Mouse (Mus musculus) telencephalon, adult 2 months (tissue): ENCODE measurements at regions not wholly inside any gene's neighbourhood (a gene's known extent, or its start where the extent isn't known, plus 50 kb on each side); places are given as distances from the start of the nearest gene placed in this dataset.

ENCODE experiments used
- DNase-seq: peaks from one replicate; pipeline ENCODE4 v3.0.0-alpha.2; 2011; ENCODE audit warnings: low read depth, low spot score

- DNase-seq: no peak
Measured at GRCm38 (mm10) chr1:55888711-55889366, 483.1 kb downstream of the Plcl1 start.

GRCm38 (mm10) chr1:55890511-55891151 lies 484.9 kb downstream of the Plcl1 start:
- peak; percentile 76 for DNase-seq

- no peak for DNase-seq
Measured at GRCm38 (mm10) chr1:55891894-55892293, 486.2 kb downstream of the Plcl1 start.

- no peak for DNase-seq
Measured at GRCm38 (mm10) chr1:55897572-55897971, 491.9 kb downstream of the Plcl1 start.

- no peak for DNase-seq
Measured at GRCm38 (mm10) chr1:55898031-55898430, 492.3 kb downstream of the Plcl1 start.

GRCm38 (mm10) chr1:55900033-55900432 lies 494.3 kb downstream of the Plcl1 start:
- DNase-seq: peak; percentile 89

GRCm38 (mm10) chr1:55903177-55903576 lies 497.5 kb downstream of the Plcl1 start:
- no peak for DNase-seq

- no peak for DNase-seq
Measured at GRCm38 (mm10) chr1:55904571-55904970, 498.9 kb downstream of the Plcl1 start.

- no peak for DNase-seq
Measured at GRCm38 (mm10) chr1:55905232-55905631, 499.5 kb downstream of the Plcl1 start.

GRCm38 (mm10) chr1:55910024-55910423 lies 504.3 kb downstream of the Plcl1 start:
- DNase-seq: no peak

GRCm38 (mm10) chr1:55914284-55914683 lies 508.6 kb downstream of the Plcl1 start:
- DNase-seq: no peak

- DNase-seq: no peak
Measured at GRCm38 (mm10) chr1:55915940-55916339, 510.2 kb downstream of the Plcl1 start.

- DNase-seq: no peak
Measured at GRCm38 (mm10) chr1:55919516-55919915, 513.8 kb downstream of the Plcl1 start.

- DNase-seq: no peak
Measured at GRCm38 (mm10) chr1:55946786-55947549, 541.2 kb downstream of the Plcl1 start.

GRCm38 (mm10) chr1:55947618-55948283 lies 542.0 kb downstream of the Plcl1 start:
- no peak for DNase-seq

GRCm38 (mm10) chr1:55949606-55950005 lies 543.9 kb downstream of the Plcl1 start:
- DNase-seq: peak; percentile 13

GRCm38 (mm10) chr1:55957804-55958445 lies 552.2 kb downstream of the Plcl1 start:
- peak; percentile 17 for DNase-seq

GRCm38 (mm10) chr1:55960291-55960690 lies 554.6 kb downstream of the Plcl1 start:
- peak; percentile 55 for DNase-seq

GRCm38 (mm10) chr1:55963867-55964266 lies 558.1 kb downstream of the Plcl1 start:
- no peak for DNase-seq

- DNase-seq: no peak
Measured at GRCm38 (mm10) chr1:55966273-55966672, 560.6 kb downstream of the Plcl1 start.

- no peak for DNase-seq
Measured at GRCm38 (mm10) chr1:55967869-55968268, 562.1 kb downstream of the Plcl1 start.

GRCm38 (mm10) chr1:55977796-55978195 lies 572.1 kb downstream of the Plcl1 start:
- DNase-seq: no peak
